Mouse (Mus musculus): ENCODE measurements at regions not wholly inside any gene's neighbourhood (a gene's known extent, or its start where the extent isn't known, plus 50 kb on each side); places are given as distances from the start of the nearest gene placed in this dataset.
"Not testable (repeated sequence)": the region's sequence is repeated elsewhere in the genome, so short reads cannot be mapped to it uniquely, and the experiment has no call there.

- DNase-seq (ENCODE audit: low read depth, low spot score) = peak; percentile 84
These were observed 293.1 kb upstream of the Slc7a14 start for GRCm38 (mm10) chr3:31603237-31603636.

- DNase-seq (ENCODE audit: low read depth, low spot score) = not testable (repeated sequence)
These were observed 286.4 kb upstream of the Slc7a14 start for GRCm38 (mm10) chr3:31596581-31596980.

- DNase-seq (ENCODE audit: low read depth, low spot score) = peak; percentile 2
These were observed 275.8 kb upstream of the Slc7a14 start for GRCm38 (mm10) chr3:31585971-31586370.

GRCm38 (mm10) chr3:31573849-31574248 is 263.7 kb upstream of the Slc7a14 start:
- no peak for DNase-seq (ENCODE audit: low read depth, low spot score)
